13 mouse cellular contexts compared by ENCODE assay signal in the genomic region with DNA sequence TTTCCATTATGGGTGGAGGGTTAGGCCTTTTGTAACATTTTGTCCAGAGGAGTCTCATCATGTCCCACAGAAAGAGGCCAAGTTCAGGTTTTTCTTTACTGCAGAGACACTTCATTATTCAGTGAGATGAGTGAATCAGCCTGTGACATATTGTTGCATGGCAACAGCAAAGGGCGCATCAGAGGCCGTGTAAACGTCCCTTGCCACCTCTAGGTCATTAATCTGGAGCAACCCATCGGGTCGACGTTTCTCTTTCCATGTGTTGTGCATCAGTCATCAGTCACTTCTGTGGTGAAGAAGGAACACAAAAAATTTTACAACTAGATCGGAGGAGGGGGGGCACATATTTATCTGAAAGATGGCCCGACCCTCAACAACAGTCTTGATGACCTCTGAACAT.
DNase-seq lines count a peak whose midpoint lies in the region; ATAC-seq lines count a peak whose summit lies in the region.
"Had no signal": no experiment of that assay in that cellular context is flagged by ENCODE, and none has a peak within 500 bp of the region (broad histone marks: within the 10 kb centered on the region; RNA-seq: fewer than 3 reads in every experiment).

No protein-coding gene starts in this region.

- H3K4me1 ChIP-seq in embryonic facial prominence, embryonic 15.5 days, result peaks cover 19% of the 10 kb centered on the region
- H3K4me1 ChIP-seq in embryonic facial prominence, embryonic 10.5 days, result peaks cover 31% of the 10 kb centered on the region
- H3K4me1 ChIP-seq in midbrain, embryonic 13.5 days (replicated peaks), result peaks cover 21% of the 10 kb centered on the region
- H3K4me1 ChIP-seq in midbrain, embryonic 16.5 days (ENCODE audit: control insufficient read depth, insufficient read depth, low read length), result peaks cover 15% of the 10 kb centered on the region
- H3K4me1 ChIP-seq in lung, embryonic 16.5 days (replicated peaks; ENCODE audit: control insufficient read depth, insufficient read depth, low read length), result peaks cover 8% of the 10 kb centered on the region
- peaks cover 5% of the 10 kb centered on the region; the same call in 1 of the 2 replicates for H3K4me1 ChIP-seq in neural tube, embryonic 11.5 days (ENCODE audit: control insufficient read depth, insufficient read depth, low read length)
- H3K4me1 ChIP-seq: liver, embryonic 15.5 days had no signal

- no peak overlapping the region for H3K4me2 ChIP-seq in embryonic facial prominence, embryonic 15.5 days (replicated peaks)
- no peak overlapping the region for H3K4me2 ChIP-seq in midbrain, embryonic 13.5 days (replicated peaks)
- H3K4me2 ChIP-seq in midbrain, embryonic 16.5 days (ENCODE audit: low read length), result no peak overlapping the region
- H3K4me2 ChIP-seq in lung, embryonic 16.5 days (ENCODE audit: low read depth, low read length), result no peak overlapping the region
- no peak overlapping the region for H3K4me2 ChIP-seq in neural tube, embryonic 11.5 days (ENCODE audit: low read depth)
- H3K4me2 ChIP-seq: forebrain, embryonic 13.5 days; limb, embryonic 12.5 days; liver, embryonic 15.5 days had no signal

- ATAC-seq in embryonic facial prominence, embryonic 15.5 days (ENCODE audit: insufficient number of reproducible peaks, low FRiP score, low TSS enrichment, low read depth), result no peak
- 0 out of 2 replicates have a peak, but pooled peaks have one; percentile 34 for ATAC-seq in midbrain, embryonic 13.5 days
- no peak for ATAC-seq in midbrain, embryonic 16.5 days
- peak; percentile 69 for ATAC-seq in lung, embryonic 16.5 days (ENCODE audit: low read depth)
- peak; percentile 50; the same call in 1 of the 2 replicates for ATAC-seq in neural tube, embryonic 11.5 days (ENCODE audit: insufficient read depth, low FRiP score, low TSS enrichment)
- no peak for ATAC-seq in megakaryocyte progenitor cell, adult 5-6 weeks (replicated peaks; ENCODE audit: poor library complexity)
- ATAC-seq: forebrain, embryonic 13.5 days had no signal

- WGBS in embryonic facial prominence, embryonic 15.5 days, result 74% methylated on average over 8 of the region's 8 CpGs
- 77% methylated on average over 8 of the region's 8 CpGs for WGBS in embryonic facial prominence, embryonic 10.5 days
- WGBS in midbrain, embryonic 13.5 days, result 57% methylated on average over 8 of the region's 8 CpGs
- 57% methylated on average over 8 of the region's 8 CpGs for WGBS in midbrain, embryonic 16.5 days
- WGBS in lung, embryonic 16.5 days, result 33% methylated on average over 8 of the region's 8 CpGs
- 28% methylated on average over 8 of the region's 8 CpGs for WGBS in neural tube, embryonic 11.5 days

- no peak for DNase-seq in embryonic facial prominence, embryonic 10.5 days (ENCODE audit: low spot score)
- peak; percentile 31 for DNase-seq in neural tube, embryonic 11.5 days (ENCODE audit: low spot score)
- DNase-seq in thymus, postnatal 25 days, result no peak
- DNase-seq: kidney, adult 9 months; right cerebral cortex, adult 18-20 months had no signal

- H3K4me3 ChIP-seq in embryonic facial prominence, embryonic 15.5 days (replicated peaks), result no peak overlapping the region
- H3K4me3 ChIP-seq in embryonic facial prominence, embryonic 10.5 days, result no peak overlapping the region
- no peak overlapping the region for H3K4me3 ChIP-seq in midbrain, embryonic 13.5 days (replicated peaks)
- H3K4me3 ChIP-seq in midbrain, embryonic 16.5 days (ENCODE audit: low read depth, low read length), result no peak overlapping the region
- H3K4me3 ChIP-seq in lung, embryonic 16.5 days (ENCODE audit: low read length), result no peak overlapping the region
- H3K4me3 ChIP-seq in neural tube, embryonic 11.5 days (ENCODE audit: low read depth, low read length), result no peak overlapping the region
- H3K4me3 ChIP-seq: forebrain, embryonic 13.5 days; limb, embryonic 12.5 days; liver, embryonic 15.5 days had no signal

- no peak overlapping the region for H3K9ac ChIP-seq in embryonic facial prominence, embryonic 15.5 days
- H3K9ac ChIP-seq in midbrain, embryonic 13.5 days (replicated peaks), result no peak overlapping the region
- H3K9ac ChIP-seq in midbrain, embryonic 16.5 days (ENCODE audit: low read depth, low read length), result no peak overlapping the region
- no peak overlapping the region for H3K9ac ChIP-seq in lung, embryonic 16.5 days (ENCODE audit: low read length)
- H3K9ac ChIP-seq in neural tube, embryonic 11.5 days (ENCODE audit: low read length), result no peak overlapping the region
- H3K9ac ChIP-seq: forebrain, embryonic 13.5 days; limb, embryonic 12.5 days; liver, embryonic 15.5 days had no signal

- H3K27me3 ChIP-seq in embryonic facial prominence, embryonic 15.5 days, result no peaks in the 10 kb centered on the region
- H3K27me3 ChIP-seq in embryonic facial prominence, embryonic 10.5 days (replicated peaks; ENCODE audit: low read depth, poor library complexity, severe bottlenecking), result no peaks in the 10 kb centered on the region
- 0 out of 2 replicates have a peak, but pooled peaks cover 3% of the 10 kb centered on the region for H3K27me3 ChIP-seq in midbrain, embryonic 13.5 days
- H3K27me3 ChIP-seq in midbrain, embryonic 16.5 days (ENCODE audit: control insufficient read depth, insufficient read depth, low read depth, low read length), result no peaks in the 10 kb centered on the region
- no peaks in the 10 kb centered on the region for H3K27me3 ChIP-seq in lung, embryonic 16.5 days (ENCODE audit: control insufficient read depth, insufficient read depth, low read depth, low read length)
- no peaks in the 10 kb centered on the region for H3K27me3 ChIP-seq in neural tube, embryonic 11.5 days (ENCODE audit: control insufficient read depth, insufficient read depth, low read length)
- H3K27me3 ChIP-seq: forebrain, embryonic 13.5 days; limb, embryonic 12.5 days; liver, embryonic 15.5 days had no signal

- no peaks in the 10 kb centered on the region for H3K9me3 ChIP-seq in embryonic facial prominence, embryonic 15.5 days (replicated peaks)
- H3K9me3 ChIP-seq in embryonic facial prominence, embryonic 10.5 days, result no peaks in the 10 kb centered on the region
- H3K9me3 ChIP-seq in midbrain, embryonic 13.5 days, result no peaks in the 10 kb centered on the region
- no peaks in the 10 kb centered on the region for H3K9me3 ChIP-seq in midbrain, embryonic 16.5 days (replicated peaks; ENCODE audit: control insufficient read depth, low read length, poor library complexity, severe bottlenecking)
- H3K9me3 ChIP-seq in lung, embryonic 16.5 days (ENCODE audit: control insufficient read depth, low read length), result no peaks in the 10 kb centered on the region
- H3K9me3 ChIP-seq in neural tube, embryonic 11.5 days (ENCODE audit: control insufficient read depth, low read length), result no peaks in the 10 kb centered on the region
- H3K9me3 ChIP-seq: forebrain, embryonic 13.5 days; limb, embryonic 12.5 days; liver, embryonic 15.5 days had no signal

- H3K27ac ChIP-seq in embryonic facial prominence, embryonic 15.5 days (replicated peaks), result peak overlapping the region; percentile 84; the same call in 1 of the 2 replicates
- no peak overlapping the region for H3K27ac ChIP-seq in embryonic facial prominence, embryonic 10.5 days (replicated peaks)
- H3K27ac ChIP-seq in midbrain, embryonic 13.5 days, result no peak overlapping the region
- no peak overlapping the region for H3K27ac ChIP-seq in midbrain, embryonic 16.5 days (ENCODE audit: low read length)
- no peak overlapping the region for H3K27ac ChIP-seq in lung, embryonic 16.5 days (ENCODE audit: low read length)
- H3K27ac ChIP-seq in neural tube, embryonic 11.5 days (ENCODE audit: low read depth, low read length), result no peak overlapping the region
- H3K27ac ChIP-seq: forebrain, embryonic 13.5 days; liver, embryonic 15.5 days had no signal

- H3K36me3 ChIP-seq in embryonic facial prominence, embryonic 15.5 days, result no peaks in the 10 kb centered on the region
- H3K36me3 ChIP-seq in embryonic facial prominence, embryonic 10.5 days (replicated peaks), result no peaks in the 10 kb centered on the region
- H3K36me3 ChIP-seq in midbrain, embryonic 13.5 days, result no peaks in the 10 kb centered on the region
- no peaks in the 10 kb centered on the region for H3K36me3 ChIP-seq in midbrain, embryonic 16.5 days (ENCODE audit: control insufficient read depth, insufficient read depth, low read length)
- H3K36me3 ChIP-seq in lung, embryonic 16.5 days (ENCODE audit: control insufficient read depth, insufficient read depth, low read length), result no peaks in the 10 kb centered on the region
- no peaks in the 10 kb centered on the region for H3K36me3 ChIP-seq in neural tube, embryonic 11.5 days (ENCODE audit: control insufficient read depth, insufficient read depth, low read length)
- H3K36me3 ChIP-seq: limb, embryonic 12.5 days; liver, embryonic 15.5 days had no signal

Comparison
In these comparisons a context has a peak if more than half of its experiments do, and no peak if none do; other contexts are left out.
1. ATAC-seq: peak in midbrain, embryonic 13.5 days (single experiment), lung, embryonic 16.5 days (single experiment) and neural tube, embryonic 11.5 days (single experiment); none in embryonic facial prominence, embryonic 15.5 days (single experiment), midbrain, embryonic 16.5 days (single experiment) and megakaryocyte progenitor cell, adult 5-6 weeks (single experiment).